Mouse (Mus musculus) heart, embryonic 11.5 days (tissue): ENCODE data around the gene Ggnbp2. TPM values are rescaled to one million over a fixed set of nuclear protein-coding genes. Genes with fewer than 3 reads are reported as not detected.
A peak's percentile ranks its signal among the peaks of the same experiment; 100 is the strongest.
"Not testable (repeated sequence)": the region's sequence is repeated elsewhere in the genome, so short reads cannot be mapped to it uniquely, and the experiment has no call there.

ENCODE experiments used
- ATAC-seq: fragments of 200-750 bp; cut with Nextera tagmentation; replicated peaks from 2 replicates; pipeline ENCODE4 v1.8.0; 2017; ENCODE audit warnings: moderate library complexity; ENCODE audit not compliant: insufficient number of reproducible peaks, low FRiP score, low TSS enrichment
- H3K27ac ChIP-seq: fragments of 300-500 bp; sonication (generic); 2 replicates; pipeline ENCODE4 v1.5.1; 2014; ENCODE audit warnings: mild to moderate bottlenecking, low read depth, low read length
- H3K27me3 ChIP-seq: fragments of 300-500 bp; sonication (generic); 2 replicates; pipeline ENCODE4 v1.6.1; 2014; ENCODE audit warnings: mild to moderate bottlenecking, low read length, mixed read lengths; ENCODE audit not compliant: control insufficient read depth, insufficient read depth
- H3K36me3 ChIP-seq: fragments of 300-500 bp; sonication (generic); 2 replicates; pipeline ENCODE4 v1.6.1; 2014; ENCODE audit warnings: mild to moderate bottlenecking, low read length, moderate library complexity, mixed read lengths; ENCODE audit not compliant: control insufficient read depth, insufficient read depth
- H3K4me1 ChIP-seq: fragments of 300-500 bp; sonication (generic); 2 replicates; pipeline ENCODE4 v1.6.1; 2014; ENCODE audit warnings: low read length; ENCODE audit not compliant: control insufficient read depth, insufficient read depth
- H3K4me2 ChIP-seq: fragments of 300-500 bp; sonication (generic); 2 replicates; pipeline ENCODE4 v1.6.1; 2014; ENCODE audit warnings: mild to moderate bottlenecking, moderate library complexity
- H3K4me3 ChIP-seq: fragments of 300-500 bp; sonication (generic); 2 replicates; pipeline ENCODE4 v1.5.1; 2014; ENCODE audit warnings: low read depth, low read length
- H3K9ac ChIP-seq: fragments of 300-500 bp; sonication (generic); 2 replicates; pipeline ENCODE4 v1.6.1; 2014; ENCODE audit warnings: mild to moderate bottlenecking, low read depth, low read length, moderate library complexity
- H3K9me3 ChIP-seq: fragments of 300-500 bp; sonication (generic); replicated peaks from 2 replicates; pipeline ENCODE4 v1.6.1; 2016; ENCODE audit warnings: low read length; ENCODE audit not compliant: control insufficient read depth
- WGBS: fragments of 180-500 bp; shearing (Covaris S2); extraction: QIAGEN DNeasy Blood & Tissue Kit; methylation state at CpG from one replicate; pipeline ENCODE4 v1.1.7; 2014; ENCODE audit not compliant: insufficient replicate concordance; 5-methylcytosine and 5-hydroxymethylcytosine counted together
- polyA plus RNA-seq: library from polyadenylated mRNA; unstranded; fragments of >200 nt; fragmentation: Nextera tagmentation; extraction: Ambion mirVana; gene quantifications from 2 replicates; pipeline ENCODE4 v1.2.1, GENCODE M21; 2014

The Ggnbp2 gene
- polyA plus RNA-seq, 1 experiment from 2014 or later = 54.8 TPM

GRCm38 (mm10) chr11:84885238-84885637, 14.6 kb upstream of the Ggnbp2 start:
- no peak for ATAC-seq
- Histone ChIP-seq H3K27ac (no peak overlapping the region), H3K9me3 (no peaks in the 10 kb centered on the region), H3K4me1 (peaks cover 6% of the 10 kb centered on the region), H3K36me3 (peaks cover 31% of the 10 kb centered on the region), H3K9ac (no peak overlapping the region), H3K27me3 (no peaks in the 10 kb centered on the region), H3K4me3 (no peak overlapping the region), H3K4me2 (no peak overlapping the region)
- 85% methylated on average over 4 of the region's 4 CpGs for WGBS

GRCm38 (mm10) chr11:84882346-84882745, 11.7 kb upstream of the Ggnbp2 start:
- Histone ChIP-seq H3K9ac (no peak overlapping the region), H3K9me3 (no peaks in the 10 kb centered on the region), H3K4me2 (no peak overlapping the region), H3K27ac (no peak overlapping the region), H3K4me3 (no peak overlapping the region), H3K4me1 (peaks cover 6% of the 10 kb centered on the region), H3K27me3 (no peaks in the 10 kb centered on the region), H3K36me3 (peaks cover 22% of the 10 kb centered on the region)
- ATAC-seq = no peak
- 90% methylated on average over 7 of the region's 7 CpGs for whole genome bisulfite sequencing

- Histone ChIP-seq H3K36me3 (peaks cover 17% of the 10 kb centered on the region), H3K9me3 (no peaks in the 10 kb centered on the region), H3K4me1 (peaks cover 6% of the 10 kb centered on the region), H3K4me2 (peak overlapping the region; percentile 65), H3K4me3 (peak overlapping the region; percentile 88), H3K27ac (peak overlapping the region; percentile 95), H3K27me3 (no peaks in the 10 kb centered on the region), H3K9ac (peak overlapping the region; percentile 97)
- WGBS = 57% methylated on average over 9 of the region's 9 CpGs
- ATAC-seq = no peak
These were observed 10.4 kb upstream of the Ggnbp2 start for GRCm38 (mm10) chr11:84880971-84881370.

- H3K36me3 ChIP-seq = peaks cover 14% of the 10 kb centered on the region
- peak overlapping the region; percentile 88 for H3K4me3 ChIP-seq
- WGBS = under 1% methylated on average over 24 of the region's 24 CpGs
- H3K9ac ChIP-seq = peak overlapping the region; percentile 97
- no peaks in the 10 kb centered on the region for H3K9me3 ChIP-seq
- H3K27ac ChIP-seq = peak overlapping the region; percentile 95
- H3K4me1 ChIP-seq = peaks cover 6% of the 10 kb centered on the region
- peak overlapping the region; percentile 65 for H3K4me2 ChIP-seq
- ATAC-seq = peak; percentile 58
- no peaks in the 10 kb centered on the region for H3K27me3 ChIP-seq
These were observed 9.9 kb upstream of the Ggnbp2 start for GRCm38 (mm10) chr11:84880465-84880961.

- Histone ChIP-seq H3K27ac (peak within 1 kb of the TSS; percentile 95), H3K36me3 (peaks cover 9% of the 10 kb centered on the region; the same call in 1 of the 2 replicates), H3K4me2 (peak within 1 kb of the TSS; percentile 65), H3K9ac (peak within 1 kb of the TSS; percentile 97), H3K27me3 (no peaks in the 10 kb centered on the region), H3K9me3 (no peaks in the 10 kb centered on the region), H3K4me1 (peaks cover 6% of the 10 kb centered on the region), H3K4me3 (peak within 1 kb of the TSS; percentile 88)
- peak; percentile 95 for ATAC-seq
- WGBS = under 1% methylated on average over 79 of the region's 81 CpGs
These were observed 9.3 kb upstream of the Ggnbp2 start, which contains the start of the genes Myo19 and Pigw for GRCm38 (mm10) chr11:84879772-84880464. Gene Myo19 (plus strand): TSS chr11:84880148. Gene Pigw (minus strand): TSS chr11:84880285.

GRCm38 (mm10) chr11:84879007-84879771, 8.6 kb upstream of the Ggnbp2 start:
- ATAC-seq = no peak
- 23% methylated on average over 7 of the region's 7 CpGs for WGBS
- Histone ChIP-seq H3K27me3 (no peaks in the 10 kb centered on the region), H3K4me2 (peak overlapping the region; percentile 65), H3K4me3 (peak overlapping the region; percentile 88), H3K9ac (peak overlapping the region; percentile 97), H3K27ac (peak overlapping the region; percentile 95), H3K4me1 (peaks cover 6% of the 10 kb centered on the region), H3K36me3 (0 out of 2 replicates have a peak, but pooled peaks cover 5% of the 10 kb centered on the region), H3K9me3 (no peaks in the 10 kb centered on the region)

- H3K27me3 ChIP-seq, ATAC-seq, H3K4me2 ChIP-seq, H3K27ac ChIP-seq, H3K4me1 ChIP-seq, H3K9me3 ChIP-seq, H3K4me3 ChIP-seq, H3K9ac ChIP-seq, H3K36me3 ChIP-seq: not testable (repeated sequence)
- no CpG with 5 or more reads among the region's 1 CpGs for WGBS
These were observed 5.4 kb upstream of the Ggnbp2 start for GRCm38 (mm10) chr11:84876020-84876419.

- no peaks in the 10 kb centered on the region for H3K9me3 ChIP-seq
- WGBS = 62% methylated on average over 1 of the region's 1 CpGs
- no peaks in the 10 kb centered on the region; the same call in 1 of the 2 replicates for H3K4me1 ChIP-seq
- no peak overlapping the region for H3K9ac ChIP-seq
- no peaks in the 10 kb centered on the region for H3K36me3 ChIP-seq
- no peak overlapping the region; the same call in 1 of the 2 replicates for H3K4me2 ChIP-seq
- no peak for ATAC-seq
- no peak overlapping the region for H3K27ac ChIP-seq
- H3K4me3 ChIP-seq = no peak overlapping the region
- no peaks in the 10 kb centered on the region for H3K27me3 ChIP-seq
These were observed 2.6 kb upstream of the Ggnbp2 start for GRCm38 (mm10) chr11:84873042-84873833.
